Mouse (Mus musculus) lung, embryonic 15.5 days (tissue): ENCODE results near the gene Kcng3. TPM values are rescaled to one million over a fixed set of nuclear protein-coding genes. Genes with fewer than 3 reads are reported as not detected.

Experiments used
- ATAC-seq: fragments of 200-750 bp; cut with Nextera tagmentation; 2 replicates; pipeline ENCODE4 v1.8.0; 2017; ENCODE audit warnings: moderate number of reproducible peaks, borderline replicate concordance; ENCODE audit not compliant: low FRiP score, low TSS enrichment; ENCODE audit errors: extremely low read depth
- H3K27ac ChIP-seq: fragments of 300-500 bp; sonication (generic); 2 replicates; pipeline ENCODE4 v1.5.1; 2015; ENCODE audit warnings: moderate library complexity, mild to moderate bottlenecking, inconsistent platforms
- H3K27me3 ChIP-seq: fragments of 300-500 bp; sonication (generic); 2 replicates; pipeline ENCODE4 v1.6.1; 2015; ENCODE audit warnings: inconsistent platforms
- H3K36me3 ChIP-seq: fragments of 300-500 bp; sonication (generic); 2 replicates; pipeline ENCODE4 v1.6.1; 2015; ENCODE audit warnings: inconsistent platforms
- H3K4me1 ChIP-seq: fragments of 300-500 bp; sonication (generic); 2 replicates; pipeline ENCODE4 v1.6.1; 2015; ENCODE audit warnings: inconsistent platforms
- H3K4me2 ChIP-seq: fragments of 300-500 bp; sonication (generic); 2 replicates; pipeline ENCODE4 v1.6.1; 2015; ENCODE audit warnings: inconsistent platforms, mild to moderate bottlenecking, moderate library complexity
- H3K4me3 ChIP-seq: fragments of 300-500 bp; sonication (generic); 2 replicates; pipeline ENCODE4 v1.5.1; 2015; ENCODE audit warnings: mild to moderate bottlenecking, inconsistent platforms
- H3K9ac ChIP-seq: fragments of 300-500 bp; sonication (generic); 2 replicates; pipeline ENCODE4 v1.6.1; 2015; ENCODE audit warnings: inconsistent platforms
- H3K9me3 ChIP-seq: fragments of 300-500 bp; sonication (generic); 2 replicates; pipeline ENCODE4 v1.6.1; 2016; ENCODE audit warnings: inconsistent platforms
- WGBS: fragments of 180-500 bp; shearing (Covaris S2); methylation state at CpG from one replicate; pipeline ENCODE4 v1.1.7; 2015; 5-methylcytosine and 5-hydroxymethylcytosine counted together
- polyA plus RNA-seq: library from polyadenylated mRNA; unstranded; fragments of >200 nt; fragmentation: Nextera tagmentation; extraction: Ambion mirVana; gene quantifications from 2 replicates; pipeline ENCODE4 v1.2.1, GENCODE M21; 2015

Kcng3 gene
- polyA plus RNA-seq, 1 experiment from 2014 or later = not detected

DNA sequence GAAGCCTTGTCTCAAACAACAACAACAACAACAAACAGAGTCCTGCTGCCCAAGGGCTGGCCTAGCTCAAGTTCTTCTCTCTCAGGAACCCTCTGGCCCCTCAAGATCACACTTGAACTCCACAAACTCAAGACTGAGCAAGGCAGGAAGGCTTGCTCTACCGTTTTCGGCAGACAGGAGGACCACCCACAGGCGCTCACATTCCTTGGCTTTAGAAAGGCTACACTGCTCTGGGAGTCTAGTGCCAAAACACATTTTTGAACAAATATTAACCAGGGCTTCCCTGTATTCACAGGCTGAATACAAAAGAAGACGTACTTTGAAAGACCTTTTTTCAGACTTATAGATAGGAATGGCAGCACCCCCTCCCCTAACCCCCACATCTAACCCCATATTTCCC lies 59.3 kb downstream of the Kcng3 start:
- no peaks in the 10 kb centered on the region for H3K9me3 ChIP-seq
- no peaks in the 10 kb centered on the region for H3K27me3 ChIP-seq
- no peak overlapping the region for H3K4me2 ChIP-seq
- WGBS = 27% methylated on average over 4 of the region's 4 CpGs
- no peaks in the 10 kb centered on the region for H3K36me3 ChIP-seq
- H3K4me3 ChIP-seq = no peak overlapping the region
- no peak overlapping the region for H3K9ac ChIP-seq
- H3K4me1 ChIP-seq = peaks cover 6% of the 10 kb centered on the region
- peak overlapping the region; percentile 55 for H3K27ac ChIP-seq
- ATAC-seq = peak; percentile 72

DNA sequence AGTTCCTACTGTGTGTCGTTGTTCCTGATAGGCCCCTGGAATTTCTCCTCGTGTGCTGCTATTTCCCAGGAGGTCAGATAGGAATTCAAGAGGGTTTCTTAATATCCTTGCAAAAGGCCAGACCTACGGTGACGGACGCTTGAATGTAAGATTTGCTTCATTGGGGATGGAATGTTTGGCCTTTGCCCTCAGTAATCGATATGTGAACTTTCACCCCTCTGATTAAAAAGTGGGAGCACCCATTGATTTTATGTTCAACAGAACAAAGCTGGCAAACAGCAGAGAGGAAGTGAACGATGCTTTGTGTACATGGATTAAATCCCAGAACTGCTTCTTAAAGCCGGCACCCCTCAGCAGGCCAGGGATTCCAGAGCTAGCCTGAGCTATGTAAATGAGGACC lies 64.3 kb downstream of the Kcng3 start:
- Histone ChIP-seq H3K36me3 (no peaks in the 10 kb centered on the region), H3K27ac (no peak overlapping the region), H3K4me2 (no peak overlapping the region), H3K4me3 (no peak overlapping the region), H3K9me3 (no peaks in the 10 kb centered on the region), H3K4me1 (peaks cover 11% of the 10 kb centered on the region), H3K27me3 (no peaks in the 10 kb centered on the region), H3K9ac (no peak overlapping the region)
- no peak for ATAC-seq
- WGBS = 55% methylated on average over 8 of the region's 8 CpGs

DNA sequence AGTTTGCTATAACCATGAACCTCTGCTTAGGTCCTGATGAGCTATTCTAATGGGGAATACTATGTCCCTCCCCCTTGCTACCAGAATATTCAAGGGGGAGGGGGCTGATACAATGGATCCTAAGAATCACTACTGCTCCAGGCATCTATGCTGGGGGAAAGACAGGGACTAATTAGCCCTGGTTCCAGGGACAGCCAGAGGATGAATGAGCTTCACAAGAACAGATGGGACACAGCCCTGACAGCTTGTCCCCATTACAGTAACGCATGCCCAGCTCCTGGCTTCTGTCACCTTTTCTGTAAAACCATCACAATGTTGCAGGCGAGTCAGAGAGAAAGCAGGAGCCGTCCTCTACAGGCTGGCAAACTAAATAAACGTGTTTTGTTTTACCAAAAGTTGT lies 66.2 kb downstream of the Kcng3 start:
- no peaks in the 10 kb centered on the region for H3K27me3 ChIP-seq
- no peak overlapping the region for H3K4me2 ChIP-seq
- H3K9ac ChIP-seq = no peak overlapping the region
- H3K4me1 ChIP-seq = peaks cover 11% of the 10 kb centered on the region
- no peak overlapping the region for H3K4me3 ChIP-seq
- H3K27ac ChIP-seq = no peak overlapping the region
- WGBS = 47% methylated on average over 4 of the region's 4 CpGs
- no peaks in the 10 kb centered on the region for H3K9me3 ChIP-seq
- no peaks in the 10 kb centered on the region for H3K36me3 ChIP-seq
- no peak for ATAC-seq

DNA sequence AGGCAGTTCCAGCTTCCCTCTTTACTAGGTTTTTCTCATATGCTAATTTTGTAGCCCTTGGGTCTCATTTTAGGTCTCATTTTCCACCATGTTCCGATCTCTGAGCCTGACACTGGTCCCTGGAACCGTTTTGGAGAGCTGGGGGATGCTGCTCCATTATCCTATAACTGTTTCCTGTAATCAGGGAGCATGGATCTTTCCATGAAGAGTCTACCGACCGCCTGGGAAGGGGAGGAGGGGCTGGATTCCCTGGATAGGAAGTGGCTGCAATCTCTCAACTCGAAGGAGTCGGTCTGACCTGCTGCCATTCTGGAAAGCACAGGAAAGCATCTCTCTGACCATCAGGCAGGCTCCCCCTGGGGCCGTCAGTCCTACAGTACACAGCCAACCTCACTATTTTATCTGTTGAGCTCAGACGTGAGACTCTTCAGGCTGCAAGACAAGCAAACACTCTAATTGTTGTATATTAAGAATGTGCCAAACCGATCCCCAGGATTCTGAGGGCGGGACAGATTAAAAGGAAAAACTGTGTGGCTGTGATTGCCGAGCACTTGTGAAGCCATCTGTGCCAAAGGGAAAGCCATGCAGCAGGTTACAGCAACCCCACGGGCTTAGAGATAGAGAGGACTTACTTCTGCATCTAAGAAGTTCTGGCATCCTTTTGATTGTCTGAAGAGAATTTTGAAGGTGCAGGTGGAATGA lies 67.4 kb downstream of the Kcng3 start:
- no peaks in the 10 kb centered on the region for H3K9me3 ChIP-seq
- H3K27ac ChIP-seq = no peak overlapping the region
- H3K36me3 ChIP-seq = no peaks in the 10 kb centered on the region
- 35% methylated on average over 12 of the region's 12 CpGs for WGBS
- no peak overlapping the region for H3K9ac ChIP-seq
- H3K4me1 ChIP-seq = peaks cover 11% of the 10 kb centered on the region
- no peak for ATAC-seq
- H3K4me2 ChIP-seq = peak overlapping the region; percentile 41
- H3K4me3 ChIP-seq = no peak overlapping the region
- no peaks in the 10 kb centered on the region for H3K27me3 ChIP-seq

DNA sequence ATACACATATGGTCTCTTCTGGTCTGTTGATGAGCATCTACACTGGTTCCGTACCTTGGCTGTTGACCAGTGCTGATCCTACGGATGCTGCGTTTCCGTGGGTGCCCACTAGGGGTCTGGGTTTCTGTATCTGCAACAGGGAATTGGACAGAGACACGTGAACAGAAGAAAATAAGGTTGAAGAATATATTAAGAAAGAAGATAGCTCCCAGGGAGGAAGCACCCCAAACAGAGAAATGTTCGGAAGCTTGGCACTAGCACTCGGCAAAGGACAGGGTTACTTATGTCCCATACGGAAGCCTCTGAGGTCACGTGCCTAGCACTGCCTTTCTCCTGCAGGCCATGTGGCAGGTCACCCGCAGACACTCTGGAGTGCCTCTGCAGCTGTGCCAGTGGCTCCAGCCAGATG lies 68.0 kb downstream of the Kcng3 start:
- Histone ChIP-seq H3K4me3 (no peak overlapping the region), H3K27me3 (no peaks in the 10 kb centered on the region), H3K27ac (no peak overlapping the region), H3K9ac (no peak overlapping the region), H3K4me1 (peaks cover 11% of the 10 kb centered on the region), H3K36me3 (no peaks in the 10 kb centered on the region), H3K4me2 (peak overlapping the region; percentile 41), H3K9me3 (no peaks in the 10 kb centered on the region)
- ATAC-seq = peak; percentile 57; the same call in 1 of the 2 replicates
- WGBS = 50% methylated on average over 10 of the region's 10 CpGs

DNA sequence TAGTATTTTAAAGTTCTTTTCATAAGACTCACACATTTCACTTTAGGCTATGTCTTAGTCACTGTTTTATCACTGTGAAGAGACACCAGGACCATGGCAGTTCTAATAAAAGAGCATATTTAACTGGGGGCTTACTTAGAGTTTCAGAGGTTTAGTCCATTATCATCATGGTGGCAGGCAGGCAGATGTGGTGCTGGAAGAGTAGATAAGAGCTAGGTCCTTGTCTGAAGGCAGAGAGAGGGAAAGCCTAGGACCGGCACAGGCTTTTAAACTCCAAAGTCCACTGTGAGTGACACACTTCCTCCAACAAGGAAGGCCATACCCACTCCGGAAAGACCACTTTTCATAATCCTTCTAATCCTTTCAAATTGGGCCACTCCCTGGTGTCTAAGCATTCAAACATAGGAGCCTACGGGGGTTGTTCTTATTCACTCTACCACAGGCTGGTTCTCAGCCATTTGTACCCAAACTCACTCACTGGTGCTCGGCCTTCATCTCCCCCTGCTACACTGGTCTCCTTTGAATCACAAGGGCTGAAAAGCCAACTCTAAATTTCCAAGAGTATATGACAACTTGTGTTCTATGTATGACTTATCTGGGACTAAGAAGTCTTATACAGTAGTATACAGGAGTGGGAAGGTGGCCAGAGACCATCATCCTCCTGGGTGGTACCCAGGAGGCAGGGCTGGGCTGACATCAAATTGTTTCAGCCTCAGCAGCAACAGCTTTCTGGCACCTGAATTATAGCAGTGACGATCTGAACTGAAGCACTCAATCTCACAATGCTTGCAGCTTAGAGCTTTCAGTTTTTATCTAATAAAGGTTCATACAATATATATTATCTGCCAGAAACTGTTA lies 69.3 kb downstream of the Kcng3 start:
- peaks cover 11% of the 10 kb centered on the region for H3K4me1 ChIP-seq
- H3K9me3 ChIP-seq = no peaks in the 10 kb centered on the region
- H3K4me3 ChIP-seq = no peak overlapping the region
- H3K9ac ChIP-seq = no peak overlapping the region
- WGBS = 88% methylated on average over 5 of the region's 5 CpGs
- no peaks in the 10 kb centered on the region for H3K36me3 ChIP-seq
- no peaks in the 10 kb centered on the region for H3K27me3 ChIP-seq
- no peak for ATAC-seq
- no peak overlapping the region for H3K27ac ChIP-seq
- no peak overlapping the region for H3K4me2 ChIP-seq

DNA sequence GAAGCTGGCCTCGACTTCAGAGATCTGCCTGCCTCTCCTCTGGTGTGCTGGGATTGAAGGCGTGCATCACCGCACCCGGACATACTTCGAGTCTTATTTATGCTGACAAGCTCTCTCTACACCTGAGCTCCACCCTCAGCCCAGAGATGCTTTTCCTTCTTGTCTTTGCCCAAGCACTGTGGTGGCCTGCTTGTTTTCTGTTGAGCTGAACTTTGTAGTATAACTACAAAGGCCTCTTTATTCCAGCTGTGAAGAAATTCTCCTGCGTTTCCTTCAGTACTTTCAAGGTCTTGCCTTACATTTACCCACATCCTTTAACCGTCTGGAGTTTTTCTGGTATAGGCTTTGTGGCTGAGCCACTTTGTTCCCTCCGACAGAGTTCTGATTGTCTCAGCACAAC lies 72.6 kb downstream of the Kcng3 start:
- Histone ChIP-seq H3K36me3 (no peaks in the 10 kb centered on the region), H3K4me2 (no peak overlapping the region), H3K27ac (no peak overlapping the region), H3K9me3 (no peaks in the 10 kb centered on the region), H3K4me3 (no peak overlapping the region), H3K4me1 (peaks cover 6% of the 10 kb centered on the region), H3K9ac (no peak overlapping the region), H3K27me3 (no peaks in the 10 kb centered on the region)
- WGBS = 71% methylated on average over 8 of the region's 8 CpGs
- ATAC-seq = no peak

DNA sequence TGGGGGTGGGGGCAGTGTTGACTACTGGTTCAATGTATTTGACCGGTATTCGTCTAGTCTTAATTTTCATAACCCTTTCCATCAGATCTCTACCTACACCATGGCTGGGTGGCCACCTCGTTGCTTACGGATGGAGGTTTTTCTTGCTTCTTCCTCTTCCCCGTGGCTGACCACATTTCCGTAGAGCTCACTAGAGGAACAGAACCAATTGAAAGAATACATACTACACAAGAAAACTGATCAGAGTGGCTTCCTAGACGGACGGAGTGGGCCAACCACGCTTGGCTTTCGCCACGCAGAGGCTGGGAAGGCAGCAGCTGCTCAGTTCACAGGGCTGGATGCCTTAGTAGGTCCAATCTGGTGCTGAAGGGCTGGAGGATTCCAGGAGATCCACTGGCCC lies 75.9 kb downstream of the Kcng3 start:
- Histone ChIP-seq H3K4me3 (no peak overlapping the region), H3K27ac (no peak overlapping the region), H3K27me3 (no peaks in the 10 kb centered on the region), H3K4me1 (no peaks in the 10 kb centered on the region), H3K9me3 (no peaks in the 10 kb centered on the region), H3K9ac (no peak overlapping the region), H3K4me2 (no peak overlapping the region), H3K36me3 (no peaks in the 10 kb centered on the region)
- WGBS = 92% methylated on average over 11 of the region's 11 CpGs
- ATAC-seq = no peak

DNA sequence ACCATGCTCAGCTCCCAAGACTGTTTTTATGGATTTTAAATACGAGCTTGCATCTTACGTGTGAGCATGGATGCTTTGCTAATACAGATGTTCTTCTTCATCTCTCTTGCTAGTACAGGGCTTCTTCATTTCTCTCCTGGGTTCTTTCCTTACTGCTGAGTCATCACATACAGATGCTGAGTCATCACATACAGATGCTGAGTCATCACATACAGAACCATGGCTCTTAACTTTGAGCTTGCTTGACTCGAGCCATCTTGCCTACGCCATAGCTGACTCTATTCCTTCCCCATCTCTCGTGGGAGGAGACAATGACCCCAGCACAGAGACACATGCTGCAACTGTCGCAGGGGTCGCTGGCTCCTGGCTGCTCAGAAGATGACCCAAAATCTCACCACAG lies 76.7 kb downstream of the Kcng3 start:
- Histone ChIP-seq H3K4me3 (no peak overlapping the region), H3K9ac (no peak overlapping the region), H3K9me3 (no peaks in the 10 kb centered on the region), H3K4me2 (no peak overlapping the region), H3K27ac (no peak overlapping the region), H3K36me3 (no peaks in the 10 kb centered on the region), H3K4me1 (no peaks in the 10 kb centered on the region), H3K27me3 (no peaks in the 10 kb centered on the region)
- ATAC-seq = no peak
- WGBS = 88% methylated on average over 7 of the region's 7 CpGs

DNA sequence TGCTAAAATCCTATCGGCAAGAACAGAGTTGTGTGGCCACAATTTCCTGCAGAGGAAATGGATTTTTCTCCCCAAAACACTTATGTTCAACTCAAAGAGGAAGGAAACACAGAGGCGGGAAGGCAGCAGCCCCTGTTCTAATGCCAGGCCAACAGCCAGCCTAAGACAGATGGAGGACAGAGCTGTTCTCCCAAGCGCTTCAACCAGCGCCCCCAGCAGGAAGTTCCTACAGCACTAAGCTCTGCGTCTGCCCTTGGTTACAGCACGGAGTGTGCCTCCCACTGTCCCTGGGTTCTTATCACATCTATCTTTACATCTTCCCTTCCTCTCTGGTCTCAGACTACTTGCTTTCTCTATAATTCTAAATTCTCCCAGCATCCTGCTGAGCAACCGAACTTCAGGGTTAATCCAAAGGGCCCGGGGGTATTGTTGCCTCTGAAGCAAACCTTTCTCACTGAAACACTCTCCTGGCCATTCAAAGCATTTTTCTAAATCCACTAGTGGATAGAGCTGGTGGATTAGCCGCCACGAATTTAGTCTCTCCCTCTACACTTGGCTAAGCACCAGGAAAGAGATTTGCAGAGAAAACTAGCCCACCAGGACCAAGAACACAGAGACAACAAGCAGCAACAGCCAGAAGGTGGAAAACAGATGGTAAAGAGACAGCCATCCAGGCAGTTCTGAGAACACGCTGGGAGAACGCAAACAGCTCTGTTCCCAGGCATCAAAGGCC lies 83.0 kb downstream of the Kcng3 start:
- 40% methylated on average over 12 of the region's 12 CpGs for WGBS
- no peak overlapping the region for H3K27ac ChIP-seq
- peaks cover 8% of the 10 kb centered on the region for H3K4me1 ChIP-seq
- no peaks in the 10 kb centered on the region for H3K36me3 ChIP-seq
- peaks cover 5% of the 10 kb centered on the region for H3K27me3 ChIP-seq
- no peak for ATAC-seq
- H3K4me3 ChIP-seq = no peak overlapping the region
- H3K9me3 ChIP-seq = no peaks in the 10 kb centered on the region
- no peak overlapping the region for H3K9ac ChIP-seq
- no peak overlapping the region for H3K4me2 ChIP-seq

DNA sequence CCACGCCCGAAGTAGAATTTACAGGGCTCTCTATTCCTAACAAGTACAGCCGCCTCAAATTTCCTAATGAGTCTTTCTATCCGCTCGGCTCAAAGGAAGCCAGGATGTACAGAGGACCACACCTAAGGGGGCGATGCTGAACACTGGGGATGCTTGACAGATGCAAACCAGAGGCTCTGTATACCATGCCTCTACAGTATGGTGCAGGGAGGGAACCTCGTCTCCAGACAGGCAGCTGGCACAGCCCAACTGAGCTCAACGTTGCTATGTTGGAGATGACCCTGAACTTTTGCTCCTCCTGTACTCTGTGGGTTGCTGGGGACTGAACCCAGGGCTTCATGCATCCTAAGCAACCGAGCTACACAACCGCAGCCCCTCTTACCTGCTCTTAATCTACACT lies 84.5 kb downstream of the Kcng3 start:
- 50% methylated on average over 10 of the region's 10 CpGs for WGBS
- Histone ChIP-seq H3K36me3 (no peaks in the 10 kb centered on the region), H3K9me3 (no peaks in the 10 kb centered on the region), H3K9ac (no peak overlapping the region), H3K4me2 (no peak overlapping the region), H3K4me1 (peaks cover 8% of the 10 kb centered on the region), H3K27me3 (peaks cover 5% of the 10 kb centered on the region), H3K27ac (no peak overlapping the region), H3K4me3 (no peak overlapping the region)
- no peak for ATAC-seq
